Mouse (Mus musculus): ENCODE measurements around the gene Pafah1b2.

- TF ChIP-seq CTCF (IDR thresholded peaks at IDR 0.05; ENCODE audit: borderline replicate concordance, insufficient read depth, low read depth, low read length) (no peak), POLR2A (IDR thresholded peaks at IDR 0.05; ENCODE audit: borderline replicate concordance, insufficient read depth, low read length) (no peak)
These were observed 49.4 kb upstream of the Pafah1b2 start for GRCm38 (mm10) chr9:46061696-46062425.
